Mouse (Mus musculus): ENCODE measurements around the gene Bub1b.
A peak's percentile ranks its signal among the peaks of the same experiment; 100 is the strongest.
"Not testable (repeated sequence)": the region's sequence is repeated elsewhere in the genome, so short reads cannot be mapped to it uniquely, and the experiment has no call there.

The Bub1b gene

GRCm38 (mm10) chr2:118597673-118598568, at the start of gene Bub1b:
Gene Bub1b, plus strand, starts transcription at chr2:118598211.
- peak; percentile 79 for DNase-seq (ENCODE audit: extremely low spot score, low read depth, low spot score)

- DNase-seq (ENCODE audit: extremely low spot score, low read depth, low spot score): no peak
Measured at GRCm38 (mm10) chr2:118548421-118549221, 49.4 kb upstream of the Bub1b start.

- DNase-seq (ENCODE audit: extremely low spot score, low read depth, low spot score): peak; percentile 88
Measured at GRCm38 (mm10) chr2:118549507-118550473, 48.2 kb upstream of the Bub1b start, which contains the start of gene Bmf. Gene Bmf, minus strand, starts transcription at chr2:118549687.

GRCm38 (mm10) chr2:118551606-118552005, 46.4 kb upstream of the Bub1b start:
- DNase-seq (ENCODE audit: extremely low spot score, low read depth, low spot score): no peak

- not testable (repeated sequence) for DNase-seq (ENCODE audit: extremely low spot score, low read depth, low spot score)
Measured at GRCm38 (mm10) chr2:118554356-118554990, 43.5 kb upstream of the Bub1b start.

- no peak for DNase-seq (ENCODE audit: extremely low spot score, low read depth, low spot score)
Measured at GRCm38 (mm10) chr2:118558426-118558825, 39.6 kb upstream of the Bub1b start.

- DNase-seq (ENCODE audit: extremely low spot score, low read depth, low spot score): no peak
Measured at GRCm38 (mm10) chr2:118562015-118562414, 36.0 kb upstream of the Bub1b start.

GRCm38 (mm10) chr2:118562431-118562830, 35.6 kb upstream of the Bub1b start:
- no peak for DNase-seq (ENCODE audit: extremely low spot score, low read depth, low spot score)

- no peak for DNase-seq (ENCODE audit: extremely low spot score, low read depth, low spot score)
Measured at GRCm38 (mm10) chr2:118567179-118567578, 30.8 kb upstream of the Bub1b start.

GRCm38 (mm10) chr2:118570939-118571338, 27.1 kb upstream of the Bub1b start:
- no peak for DNase-seq (ENCODE audit: extremely low spot score, low read depth, low spot score)

- no peak for DNase-seq (ENCODE audit: extremely low spot score, low read depth, low spot score)
Measured at GRCm38 (mm10) chr2:118572183-118572836, 25.7 kb upstream of the Bub1b start.

- no peak for DNase-seq (ENCODE audit: extremely low spot score, low read depth, low spot score)
Measured at GRCm38 (mm10) chr2:118573135-118573534, 24.9 kb upstream of the Bub1b start.

- DNase-seq (ENCODE audit: extremely low spot score, low read depth, low spot score): no peak
Measured at GRCm38 (mm10) chr2:118586013-118586412, 12.0 kb upstream of the Bub1b start.

GRCm38 (mm10) chr2:118587686-118588085, 10.3 kb upstream of the Bub1b start:
- DNase-seq (ENCODE audit: extremely low spot score, low read depth, low spot score): no peak

GRCm38 (mm10) chr2:118591083-118591482, 6.9 kb upstream of the Bub1b start:
- no peak for DNase-seq (ENCODE audit: extremely low spot score, low read depth, low spot score)

- no peak for DNase-seq (ENCODE audit: extremely low spot score, low read depth, low spot score)
Measured at GRCm38 (mm10) chr2:118599087-118599486, 1.1 kb downstream of the Bub1b start.

GRCm38 (mm10) chr2:118601599-118602263, 3.7 kb downstream of the Bub1b start:
- DNase-seq (ENCODE audit: extremely low spot score, low read depth, low spot score): no peak

GRCm38 (mm10) chr2:118604091-118604490, 6.1 kb downstream of the Bub1b start:
- DNase-seq (ENCODE audit: extremely low spot score, low read depth, low spot score): no peak

- no peak for DNase-seq (ENCODE audit: extremely low spot score, low read depth, low spot score)
Measured at GRCm38 (mm10) chr2:118606032-118606431, 8.0 kb downstream of the Bub1b start.

All from hindlimb bud, embryonic 11.5 days (tissue).